Mouse (Mus musculus): Measurements from ENCODE around the gene Afg3l1.
"Not testable (repeated sequence)": the region's sequence is repeated elsewhere in the genome, so short reads cannot be mapped to it uniquely, and the experiment has no call there.

Gene Afg3l1
- long read RNA-seq, experiment 1, full-length matches to known transcripts: 12 of 22 reads
- long read RNA-seq, experiment 1, partial matches to known transcripts: 3 of 22 reads
- long read RNA-seq, experiment 1, other reads (novel, unspliced or antisense): 7 of 22 reads
- long read RNA-seq, experiment 2, full-length matches to known transcripts: 9 of 11 reads
- long read RNA-seq, experiment 2, partial matches to known transcripts: 2 of 11 reads
- long read RNA-seq, experiment 2, other reads (novel, unspliced or antisense): 0 of 11 reads

- intact Hi-C loops (cut with DNase I): no loop called here
Observed at GRCm38 (mm10) chr8:123477737-123478258, at the start of gene Afg3l1. Gene Afg3l1 (plus strand): TSS chr8:123477903.

GRCm38 (mm10) chr8:123428343-123428893, 49.3 kb upstream of the Afg3l1 start:
- intact Hi-C loops (cut with DNase I): no loop called here

- intact Hi-C loops (cut with DNase I): no loop called here
Observed at GRCm38 (mm10) chr8:123428939-123429721, 48.6 kb upstream of the Afg3l1 start.

- intact Hi-C loops (cut with DNase I): not testable (repeated sequence)
Observed at GRCm38 (mm10) chr8:123429722-123430013, 48.0 kb upstream of the Afg3l1 start.

GRCm38 (mm10) chr8:123430936-123431335, 46.8 kb upstream of the Afg3l1 start:
- intact Hi-C loops (cut with DNase I): not testable (repeated sequence)

- intact Hi-C loops (cut with DNase I): no loop called here
Observed at GRCm38 (mm10) chr8:123431616-123432365, 45.9 kb upstream of the Afg3l1 start.

- intact Hi-C loops (cut with DNase I): no loop called here
Observed at GRCm38 (mm10) chr8:123432381-123432780, 45.3 kb upstream of the Afg3l1 start.

- intact Hi-C loops (cut with DNase I): not testable (repeated sequence)
Observed at GRCm38 (mm10) chr8:123433241-123433974, 44.3 kb upstream of the Afg3l1 start.

- intact Hi-C loops (cut with DNase I): no loop called here
Observed at GRCm38 (mm10) chr8:123441788-123442187, 35.9 kb upstream of the Afg3l1 start.

GRCm38 (mm10) chr8:123442351-123442750, 35.4 kb upstream of the Afg3l1 start:
- intact Hi-C loops (cut with DNase I): no loop called here

GRCm38 (mm10) chr8:123442871-123443575, 34.7 kb upstream of the Afg3l1 start:
- intact Hi-C loops (cut with DNase I): no loop called here

- intact Hi-C loops (cut with DNase I): no loop called here
Observed at GRCm38 (mm10) chr8:123443576-123443921, 34.2 kb upstream of the Afg3l1 start.

GRCm38 (mm10) chr8:123444131-123444530, 33.6 kb upstream of the Afg3l1 start:
- intact Hi-C loops (cut with DNase I): no loop called here

- intact Hi-C loops (cut with DNase I): no loop called here
Observed at GRCm38 (mm10) chr8:123445981-123446380, 31.7 kb upstream of the Afg3l1 start.

GRCm38 (mm10) chr8:123446799-123447198, 30.9 kb upstream of the Afg3l1 start:
- intact Hi-C loops (cut with DNase I): no loop called here

- intact Hi-C loops (cut with DNase I): no loop called here
Observed at GRCm38 (mm10) chr8:123450783-123451182, 26.9 kb upstream of the Afg3l1 start.

GRCm38 (mm10) chr8:123451747-123452146, 26.0 kb upstream of the Afg3l1 start:
- intact Hi-C loops (cut with DNase I): not testable (repeated sequence)

GRCm38 (mm10) chr8:123452149-123452548, 25.6 kb upstream of the Afg3l1 start:
- intact Hi-C loops (cut with DNase I): no loop called here

- intact Hi-C loops (cut with DNase I): no loop called here
Observed at GRCm38 (mm10) chr8:123453291-123453690, 24.4 kb upstream of the Afg3l1 start.

GRCm38 (mm10) chr8:123453951-123454350, 23.8 kb upstream of the Afg3l1 start:
- intact Hi-C loops (cut with DNase I): no loop called here
